Mouse (Mus musculus): ENCODE results near the gene Ngrn.

The Ngrn gene

GRCm38 (mm10) chr7:80264606-80265005, 3.6 kb downstream of the Ngrn start:
- no peak for DNase-seq

GRCm38 (mm10) chr7:80267764-80268163, 6.7 kb downstream of the Ngrn start:
- DNase-seq: no peak

GRCm38 (mm10) chr7:80268897-80269750, 8.1 kb downstream of the Ngrn start, which contains the start of gene Vps33b:
Gene Vps33b (plus strand): TSS chr7:80269649.
- DNase-seq: peak; percentile 95

GRCm38 (mm10) chr7:80269751-80270255, 8.8 kb downstream of the Ngrn start:
- DNase-seq: no peak

GRCm38 (mm10) chr7:80273456-80273855, 12.4 kb downstream of the Ngrn start:
- DNase-seq: no peak

- DNase-seq: no peak
Measured at GRCm38 (mm10) chr7:80276374-80276773, 15.4 kb downstream of the Ngrn start.

GRCm38 (mm10) chr7:80280032-80280431, 19.0 kb downstream of the Ngrn start:
- no peak for DNase-seq

GRCm38 (mm10) chr7:80280998-80281397, 20.0 kb downstream of the Ngrn start:
- DNase-seq: no peak

GRCm38 (mm10) chr7:80281646-80282045, 20.6 kb downstream of the Ngrn start:
- no peak for DNase-seq

- no peak for DNase-seq
Measured at GRCm38 (mm10) chr7:80283226-80283918, 22.4 kb downstream of the Ngrn start.

- no peak for DNase-seq
Measured at GRCm38 (mm10) chr7:80284391-80284790, 23.4 kb downstream of the Ngrn start.

- no peak for DNase-seq
Measured at GRCm38 (mm10) chr7:80285725-80286124, 24.7 kb downstream of the Ngrn start.

- no peak for DNase-seq
Measured at GRCm38 (mm10) chr7:80287736-80288135, 26.7 kb downstream of the Ngrn start.

GRCm38 (mm10) chr7:80294062-80294763, 33.2 kb downstream of the Ngrn start, which contains the start of gene Prc1:
Gene Prc1 (plus strand): TSS chr7:80294450.
- DNase-seq: peak; percentile 98

GRCm38 (mm10) chr7:80294764-80295648, 34.0 kb downstream of the Ngrn start:
- peak; percentile 65 for DNase-seq

- DNase-seq: no peak
Measured at GRCm38 (mm10) chr7:80296462-80296861, 35.4 kb downstream of the Ngrn start.

- DNase-seq: no peak
Measured at GRCm38 (mm10) chr7:80297041-80297440, 36.0 kb downstream of the Ngrn start.

- DNase-seq: no peak
Measured at GRCm38 (mm10) chr7:80298754-80299153, 37.7 kb downstream of the Ngrn start.

GRCm38 (mm10) chr7:80299568-80299967, 38.6 kb downstream of the Ngrn start:
- no peak for DNase-seq

GRCm38 (mm10) chr7:80301522-80301921, 40.5 kb downstream of the Ngrn start:
- no peak for DNase-seq

- DNase-seq: no peak
Measured at GRCm38 (mm10) chr7:80307766-80308165, 46.8 kb downstream of the Ngrn start.

- DNase-seq: no peak
Measured at GRCm38 (mm10) chr7:80310771-80311170, 49.8 kb downstream of the Ngrn start.
